Mouse (Mus musculus) myocyte (in vitro differentiated cells): ENCODE results near the gene Cdc14a. TPM values are rescaled to one million over a fixed set of nuclear protein-coding genes. Genes with fewer than 3 reads are reported as not detected.

Experiments
- H3K27me3 ChIP-seq: one replicate; pipeline ENCODE4 v1.6.1; 2011; ENCODE audit not compliant: control insufficient read depth, insufficient read depth, insufficient read length
- H3K36me3 ChIP-seq: one replicate; pipeline ENCODE4 v1.6.1; 2011; ENCODE audit not compliant: control insufficient read depth, insufficient read depth
- H3K4me2 ChIP-seq: one replicate; pipeline ENCODE4 v1.6.1; 2011; ENCODE audit warnings: low read depth, control low read depth
- H3K4me3 ChIP-seq: one replicate; pipeline ENCODE4 v1.5.1; 2011; ENCODE audit warnings: mild to moderate bottlenecking, control low read depth, moderate library complexity
- H3K79me2 ChIP-seq: one replicate; pipeline ENCODE4 v1.6.1; 2011; ENCODE audit not compliant: control insufficient read depth, insufficient read depth
- H3ac ChIP-seq: one replicate; pipeline ENCODE4 v1.6.1; 2011; ENCODE audit not compliant: control insufficient read depth, insufficient read length
- CEBPB ChIP-seq: IDR thresholded peaks from 2 replicates; pipeline ENCODE4 v1.6.1; 2011; ENCODE audit warnings: mild to moderate bottlenecking, moderate library complexity; ENCODE audit not compliant: poor library complexity, insufficient read depth, severe bottlenecking
- E2F4 ChIP-seq: IDR thresholded peaks from one replicate; pipeline ENCODE4 v1.6.1; 2011; ENCODE audit warnings: mild to moderate bottlenecking, control low read depth, moderate library complexity; ENCODE audit not compliant: insufficient read depth
- MAX ChIP-seq: IDR thresholded peaks from one replicate; pipeline ENCODE4 v1.6.1; 2011; ENCODE audit warnings: low read depth, mild to moderate bottlenecking, control low read depth
- MYOD1 ChIP-seq, 3 experiments: IDR thresholded peaks; one replicate each; pipeline ENCODE4 v1.6.1; 2011; ENCODE audit warnings: control low read depth in 2 of 3, low read depth in 2 of 3, mild to moderate bottlenecking in 2 of 3, moderate library complexity in 1 of 3; ENCODE audit not compliant: insufficient read length in 2 of 3, control insufficient read depth in 1 of 3
- MYOG ChIP-seq, 3 experiments: IDR thresholded peaks; one replicate each; pipeline ENCODE4 v1.6.1; 2011; ENCODE audit warnings: control low read depth in 2 of 3, low read depth in 2 of 3, mild to moderate bottlenecking in 2 of 3; ENCODE audit not compliant: insufficient read length in 2 of 3, control insufficient read depth in 1 of 3, insufficient read depth in 1 of 3
- POLR2A ChIP-seq: IDR thresholded peaks from one replicate; pipeline ENCODE4 v1.6.1; 2011; ENCODE audit warnings: low read depth, mild to moderate bottlenecking, control low read depth, moderate library complexity; ENCODE audit not compliant: insufficient read length
- POLR2AphosphoS2 ChIP-seq: IDR thresholded peaks from one replicate; pipeline ENCODE4 v1.6.1; 2011; ENCODE audit warnings: low read depth, control low read depth; ENCODE audit not compliant: insufficient read length
- REST ChIP-seq: IDR thresholded peaks from one replicate; pipeline ENCODE4 v1.6.1; 2011; ENCODE audit warnings: mild to moderate bottlenecking, control low read depth, moderate library complexity; ENCODE audit not compliant: insufficient read depth, insufficient read length
- SRF ChIP-seq: IDR thresholded peaks from one replicate; pipeline ENCODE4 v1.6.1; 2011; ENCODE audit warnings: low read depth; ENCODE audit not compliant: control insufficient read depth, insufficient read length
- TCF12 ChIP-seq: IDR thresholded peaks from one replicate; pipeline ENCODE4 v1.6.1; 2011; ENCODE audit warnings: mild to moderate bottlenecking, control low read depth; ENCODE audit not compliant: poor library complexity, insufficient read depth, severe bottlenecking
- TCF3 ChIP-seq: IDR thresholded peaks from one replicate; pipeline ENCODE4 v1.6.1; 2011; ENCODE audit warnings: low read depth, control low read depth; ENCODE audit not compliant: insufficient read length
- USF1 ChIP-seq: IDR thresholded peaks from one replicate; pipeline ENCODE4 v1.6.1; 2011; ENCODE audit warnings: low read depth, mild to moderate bottlenecking, control low read depth, moderate library complexity
- polyA plus RNA-seq: library from polyadenylated mRNA; unstranded; fragments of >200 nt; fragmentation: generic; extraction: Trizol; gene quantifications from one replicate; pipeline ENCODE4 v1.2.1, GENCODE M21; 2012; ENCODE audit warnings: missing spikeins

The Cdc14a gene
- polyA plus RNA-seq, 1 experiment = 0.65 TPM

- no peaks in the 10 kb centered on the region for H3K79me2 ChIP-seq
- no peak overlapping the region for H3K4me2 ChIP-seq
- no peak overlapping the region for H3K4me3 ChIP-seq
- no peaks in the 10 kb centered on the region for H3K36me3 ChIP-seq
- no peak overlapping the region for H3ac ChIP-seq
- TF ChIP-seq POLR2AphosphoS2 (no peak), E2F4 (no peak), MYOD1 (IDR thresholded peaks at IDR 0.05; ENCODE audit: control insufficient read depth in 1 of 3, insufficient read length in 2 of 3, low read depth in 2 of 3) (no peak), REST (no peak), USF1 (no peak)
- H3K27me3 ChIP-seq = no peaks in the 10 kb centered on the region
Observed at GRCm38 (mm10) chr3:116386342-116386741, 37.5 kb downstream of the Cdc14a start.

DNA sequence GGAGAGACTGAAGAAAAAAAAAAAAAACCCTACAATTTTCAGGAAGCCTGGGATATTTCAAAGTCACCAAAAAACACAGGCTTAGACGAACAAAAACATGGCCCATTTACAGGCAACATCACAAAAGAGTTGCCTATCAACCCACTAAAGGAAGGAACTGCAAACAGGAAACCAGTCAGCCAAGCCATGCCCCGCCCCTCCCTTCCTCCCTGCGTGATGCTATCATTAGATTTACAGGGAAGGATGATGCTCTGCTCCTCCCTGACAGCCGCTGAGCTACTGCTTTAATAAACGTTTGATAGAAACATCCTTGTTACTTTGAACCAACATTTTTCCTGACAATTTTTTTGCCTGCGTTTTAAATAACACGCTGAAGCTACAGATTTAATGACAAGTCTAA is 39.5 kb downstream of the Cdc14a start:
- Histone ChIP-seq H3K4me3 (no peak overlapping the region), H3K27me3 (no peaks in the 10 kb centered on the region), H3ac (no peak overlapping the region), H3K36me3 (no peaks in the 10 kb centered on the region), H3K4me2 (no peak overlapping the region), H3K79me2 (no peaks in the 10 kb centered on the region)
- no peak for TF ChIP-seq POLR2A
- TF ChIP-seq SRF = no peak
- no peak for TF ChIP-seq MYOG (IDR thresholded peaks at IDR 0.05; ENCODE audit: control insufficient read depth in 1 of 3, insufficient read depth in 1 of 3, insufficient read length in 2 of 3, low read depth in 2 of 3)
- no peak for TF ChIP-seq USF1
- TF ChIP-seq TCF12 = no peak
- TF ChIP-seq E2F4 = no peak
- no peak for TF ChIP-seq MYOD1 (IDR thresholded peaks at IDR 0.05; ENCODE audit: control insufficient read depth in 1 of 3, insufficient read length in 2 of 3, low read depth in 2 of 3)
- no peak for TF ChIP-seq CEBPB
- no peak for TF ChIP-seq TCF3
- no peak for TF ChIP-seq MAX
- no peak for TF ChIP-seq POLR2AphosphoS2
- TF ChIP-seq REST = no peak

- no peak for TF ChIP-seq MYOG (IDR thresholded peaks at IDR 0.05; ENCODE audit: control insufficient read depth in 1 of 3, insufficient read depth in 1 of 3, insufficient read length in 2 of 3, low read depth in 2 of 3)
- no peak for TF ChIP-seq SRF
- TF ChIP-seq POLR2AphosphoS2 = no peak
- no peak for TF ChIP-seq E2F4
- no peak for TF ChIP-seq USF1
- no peak for TF ChIP-seq REST
- no peak for TF ChIP-seq MYOD1 (IDR thresholded peaks at IDR 0.05; ENCODE audit: control insufficient read depth in 1 of 3, insufficient read length in 2 of 3, low read depth in 2 of 3)
- Histone ChIP-seq H3K4me2 (peak overlapping the region; percentile 82), H3ac (no peak overlapping the region)
Observed at GRCm38 (mm10) chr3:116380319-116380718, 43.5 kb downstream of the Cdc14a start.

DNA sequence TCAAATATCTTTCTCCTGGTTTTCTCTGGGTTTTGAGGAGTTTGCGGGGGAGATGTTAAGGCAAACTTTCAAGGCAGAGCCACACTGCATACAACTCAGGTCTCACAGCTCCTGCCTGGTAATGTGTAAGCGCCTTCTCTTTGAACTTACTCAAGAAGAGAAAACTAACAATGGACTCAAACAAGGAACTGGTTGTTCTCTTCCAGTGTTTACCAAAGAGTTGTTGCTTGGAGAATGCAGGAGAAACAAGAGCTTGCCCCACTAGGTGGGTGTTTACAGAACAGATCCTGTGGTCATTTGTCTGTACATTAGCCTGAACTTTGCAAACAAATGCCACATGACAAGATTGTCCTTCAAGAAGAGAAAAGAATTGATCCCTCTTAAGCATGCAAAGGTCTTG is 48.4 kb downstream of the Cdc14a start:
- Histone ChIP-seq H3K79me2 (no peaks in the 10 kb centered on the region), H3K36me3 (no peaks in the 10 kb centered on the region), H3ac (no peak overlapping the region), H3K4me2 (no peak overlapping the region), H3K27me3 (no peaks in the 10 kb centered on the region), H3K4me3 (no peak overlapping the region)
- TF ChIP-seq CEBPB = no peak
- no peak for TF ChIP-seq MYOG (IDR thresholded peaks at IDR 0.05; ENCODE audit: control insufficient read depth in 1 of 3, insufficient read depth in 1 of 3, insufficient read length in 2 of 3, low read depth in 2 of 3)
- no peak for TF ChIP-seq REST
- TF ChIP-seq TCF3 = no peak
- no peak for TF ChIP-seq USF1
- no peak for TF ChIP-seq MAX
- no peak for TF ChIP-seq POLR2A
- TF ChIP-seq POLR2AphosphoS2 = no peak
- TF ChIP-seq TCF12 = no peak
- no peak for TF ChIP-seq MYOD1 (IDR thresholded peaks at IDR 0.05; ENCODE audit: control insufficient read depth in 1 of 3, insufficient read length in 2 of 3, low read depth in 2 of 3)
- no peak for TF ChIP-seq E2F4

More at GRCm38 (mm10) chr3:116380319-116380718, 43.5 kb downstream of the Cdc14a start:
- Histone ChIP-seq H3K27me3 (no peaks in the 10 kb centered on the region), H3K4me3 (peak overlapping the region; percentile 6), H3K79me2 (no peaks in the 10 kb centered on the region), H3K36me3 (no peaks in the 10 kb centered on the region)

GRCm38 (mm10) chr3:116374486-116374885 is 49.3 kb downstream of the Cdc14a start:
- no peaks in the 10 kb centered on the region for H3K79me2 ChIP-seq
- no peak overlapping the region for H3K4me2 ChIP-seq
- no peak for TF ChIP-seq TCF3
- no peak for TF ChIP-seq POLR2AphosphoS2
- no peak for TF ChIP-seq MAX
- no peak for TF ChIP-seq POLR2A
- no peak for TF ChIP-seq REST
- TF ChIP-seq MYOD1 (IDR thresholded peaks at IDR 0.05; ENCODE audit: control insufficient read depth in 1 of 3, insufficient read length in 2 of 3, low read depth in 2 of 3) = no peak
- TF ChIP-seq USF1 = no peak
- no peak for TF ChIP-seq TCF12
- no peak for TF ChIP-seq CEBPB
- H3K4me3 ChIP-seq = no peak overlapping the region
- H3K36me3 ChIP-seq = no peaks in the 10 kb centered on the region
- no peak overlapping the region for H3ac ChIP-seq
- no peaks in the 10 kb centered on the region for H3K27me3 ChIP-seq
